Mouse (Mus musculus): Measurements from ENCODE around the gene Palld. TPM values are rescaled to one million over a fixed set of nuclear protein-coding genes. Genes with fewer than 3 reads are reported as not detected.

Gene Palld
- polyA plus RNA-seq, 1 experiment: 63.6 TPM

DNA sequence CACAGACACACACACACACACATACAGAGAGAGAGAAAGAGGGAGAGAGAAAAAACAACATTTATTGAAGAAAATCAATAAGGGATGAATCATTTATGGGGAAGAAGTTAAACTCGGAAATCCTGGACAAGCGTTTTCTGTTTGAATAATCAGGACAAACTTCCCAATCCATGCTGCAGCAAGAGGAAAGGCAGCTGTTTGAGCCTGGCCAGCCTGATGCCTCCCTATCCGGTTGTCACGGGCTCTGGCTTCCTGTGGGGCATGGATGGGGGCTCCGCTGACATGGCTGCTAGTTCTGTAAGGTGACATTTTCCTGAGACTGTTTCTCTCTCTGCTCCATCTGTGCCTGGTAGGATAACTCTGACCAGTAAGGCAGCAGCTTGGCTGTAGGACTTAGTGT, 343.0 kb downstream of the Palld start:
- H3K4me3 ChIP-seq (ENCODE audit: low read depth, low read length): no peak overlapping the region
- H3K4me1 ChIP-seq (ENCODE audit: control insufficient read depth, insufficient read depth, low read length): no peaks in the 10 kb centered on the region
- H3K27ac ChIP-seq (ENCODE audit: insufficient read depth, low read length): no peak overlapping the region
- no peaks in the 10 kb centered on the region for H3K9me3 ChIP-seq (replicated peaks; ENCODE audit: control insufficient read depth, insufficient read depth, low read length, poor library complexity, severe bottlenecking)
- H3K27me3 ChIP-seq (ENCODE audit: control insufficient read depth, insufficient read depth, low read length, poor library complexity, severe bottlenecking): no peaks in the 10 kb centered on the region
- H3K9ac ChIP-seq (ENCODE audit: low read depth, poor library complexity, severe bottlenecking): no peak overlapping the region
- no peak for TF ChIP-seq CTCF (IDR thresholded peaks at IDR 0.05; ENCODE audit: low read depth, low read length)
- no peak for TF ChIP-seq EP300 (IDR thresholded peaks at IDR 0.05; ENCODE audit: insufficient read depth, low read depth, low read length)
- TF ChIP-seq POLR2A (IDR thresholded peaks at IDR 0.05; ENCODE audit: insufficient read depth, low read length): no peak
- no peaks in the 10 kb centered on the region for H3K36me3 ChIP-seq (ENCODE audit: control insufficient read depth, insufficient read depth, low read length, poor library complexity, severe bottlenecking)

DNA sequence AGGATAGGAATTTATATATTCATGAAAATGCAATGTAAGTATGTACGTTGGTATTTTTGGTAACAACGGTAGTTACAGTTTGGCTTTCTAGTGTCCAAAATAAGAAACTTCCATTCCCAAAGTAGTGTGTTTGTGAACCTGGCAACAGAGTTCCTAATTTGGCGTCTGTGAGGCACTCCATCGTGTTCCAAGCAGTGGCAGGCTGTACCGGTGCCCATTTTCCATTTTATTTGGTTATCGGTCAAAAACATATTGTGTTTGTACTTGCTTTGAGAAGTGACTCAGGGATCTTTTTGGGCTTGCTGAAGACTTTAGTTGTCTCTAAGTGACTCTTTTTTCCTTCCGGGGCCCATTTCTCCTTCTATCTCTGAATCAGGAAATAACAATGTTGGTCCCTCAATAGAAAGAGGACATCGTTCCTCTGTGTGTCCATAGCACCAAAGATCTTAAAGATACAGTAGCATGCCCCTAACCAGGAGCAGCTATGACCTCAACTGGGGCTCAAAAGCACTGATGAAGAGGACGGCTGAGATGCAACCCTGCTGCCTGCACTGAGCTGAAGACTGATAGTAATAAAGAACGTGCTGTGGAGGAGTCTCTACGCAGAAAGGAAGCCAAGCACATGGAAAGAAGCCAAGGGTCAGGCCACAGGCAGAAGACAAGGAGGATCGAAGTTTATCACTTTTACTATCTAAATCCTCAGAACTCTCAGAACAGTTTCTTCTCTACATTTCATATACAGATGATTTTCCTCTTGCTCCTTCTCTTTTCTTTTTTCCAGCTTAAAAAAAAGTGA, 344.2 kb downstream of the Palld start:
- TF ChIP-seq POLR2A (IDR thresholded peaks at IDR 0.05; ENCODE audit: insufficient read depth, low read length) (no peak), CTCF (IDR thresholded peaks at IDR 0.05; ENCODE audit: low read depth, low read length) (no peak), EP300 (IDR thresholded peaks at IDR 0.05; ENCODE audit: insufficient read depth, low read depth, low read length) (no peak)

DNA sequence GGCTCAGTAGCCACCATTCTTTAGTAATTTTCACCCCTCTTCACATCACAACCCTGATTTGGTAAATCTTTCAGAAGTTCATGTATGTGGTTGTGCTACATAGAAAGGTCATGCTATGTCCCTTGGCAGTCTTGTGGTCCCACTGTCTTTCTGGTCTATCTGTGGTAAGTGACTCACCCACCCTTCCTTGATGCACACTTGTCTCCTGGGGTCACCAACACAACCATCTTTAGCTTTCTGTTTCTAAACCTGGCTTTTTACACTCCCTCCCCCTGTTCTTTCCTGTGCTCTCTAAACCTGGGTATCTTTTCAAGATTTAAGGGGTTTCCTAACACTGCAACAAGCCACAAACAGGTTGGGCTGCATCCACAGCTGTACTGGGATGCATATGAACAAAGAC, 345.5 kb downstream of the Palld start:
- Histone ChIP-seq H3K27me3 (ENCODE audit: control insufficient read depth, insufficient read depth, low read length, poor library complexity, severe bottlenecking) (no peaks in the 10 kb centered on the region), H3K4me3 (ENCODE audit: low read depth, low read length) (no peak overlapping the region), H3K9me3 (replicated peaks; ENCODE audit: control insufficient read depth, insufficient read depth, low read length, poor library complexity, severe bottlenecking) (no peaks in the 10 kb centered on the region), H3K27ac (ENCODE audit: insufficient read depth, low read length) (no peak overlapping the region), H3K36me3 (ENCODE audit: control insufficient read depth, insufficient read depth, low read length, poor library complexity, severe bottlenecking) (no peaks in the 10 kb centered on the region), H3K4me1 (ENCODE audit: control insufficient read depth, insufficient read depth, low read length) (no peaks in the 10 kb centered on the region), H3K9ac (ENCODE audit: low read depth, poor library complexity, severe bottlenecking) (no peak overlapping the region)
- TF ChIP-seq POLR2A (IDR thresholded peaks at IDR 0.05; ENCODE audit: insufficient read depth, low read length) (no peak), CTCF (IDR thresholded peaks at IDR 0.05; ENCODE audit: low read depth, low read length) (no peak), EP300 (IDR thresholded peaks at IDR 0.05; ENCODE audit: insufficient read depth, low read depth, low read length) (no peak)

More for the DNA sequence above, 344.2 kb downstream of the Palld start:
- Histone ChIP-seq H3K9me3 (replicated peaks; ENCODE audit: control insufficient read depth, insufficient read depth, low read length, poor library complexity, severe bottlenecking) (no peaks in the 10 kb centered on the region), H3K4me3 (ENCODE audit: low read depth, low read length) (no peak overlapping the region), H3K36me3 (ENCODE audit: control insufficient read depth, insufficient read depth, low read length, poor library complexity, severe bottlenecking) (no peaks in the 10 kb centered on the region), H3K9ac (ENCODE audit: low read depth, poor library complexity, severe bottlenecking) (no peak overlapping the region), H3K27me3 (ENCODE audit: control insufficient read depth, insufficient read depth, low read length, poor library complexity, severe bottlenecking) (no peaks in the 10 kb centered on the region), H3K4me1 (ENCODE audit: control insufficient read depth, insufficient read depth, low read length) (no peaks in the 10 kb centered on the region), H3K27ac (ENCODE audit: insufficient read depth, low read length) (no peak overlapping the region)

DNA sequence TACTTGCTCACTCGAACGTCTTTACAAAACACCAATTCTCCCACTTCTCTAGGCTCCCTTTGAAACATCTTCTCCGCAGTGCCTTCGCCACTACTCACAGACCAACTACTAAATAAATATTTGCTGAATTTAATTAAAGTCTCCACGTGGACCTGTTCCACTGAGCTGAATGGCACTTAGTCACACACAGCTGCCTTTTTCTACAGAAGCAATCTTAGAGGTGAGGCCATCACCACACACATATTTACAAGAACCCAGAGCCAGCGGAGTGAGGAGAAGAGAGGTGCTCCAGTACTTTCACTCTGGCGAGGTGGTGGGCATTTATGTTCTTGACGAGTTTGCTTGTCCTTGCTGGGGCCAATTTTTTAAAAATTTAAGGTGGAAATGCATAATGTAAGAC, 346.3 kb downstream of the Palld start:
- Histone ChIP-seq H3K4me3 (ENCODE audit: low read depth, low read length) (no peak overlapping the region), H3K9ac (ENCODE audit: low read depth, poor library complexity, severe bottlenecking) (no peak overlapping the region), H3K36me3 (ENCODE audit: control insufficient read depth, insufficient read depth, low read length, poor library complexity, severe bottlenecking) (no peaks in the 10 kb centered on the region), H3K27ac (ENCODE audit: insufficient read depth, low read length) (no peak overlapping the region), H3K9me3 (replicated peaks; ENCODE audit: control insufficient read depth, insufficient read depth, low read length, poor library complexity, severe bottlenecking) (no peaks in the 10 kb centered on the region), H3K27me3 (ENCODE audit: control insufficient read depth, insufficient read depth, low read length, poor library complexity, severe bottlenecking) (no peaks in the 10 kb centered on the region), H3K4me1 (ENCODE audit: control insufficient read depth, insufficient read depth, low read length) (no peaks in the 10 kb centered on the region)
- TF ChIP-seq EP300 (IDR thresholded peaks at IDR 0.05; ENCODE audit: insufficient read depth, low read depth, low read length) (no peak), POLR2A (IDR thresholded peaks at IDR 0.05; ENCODE audit: insufficient read depth, low read length) (no peak), CTCF (IDR thresholded peaks at IDR 0.05; ENCODE audit: low read depth, low read length) (no peak)

DNA sequence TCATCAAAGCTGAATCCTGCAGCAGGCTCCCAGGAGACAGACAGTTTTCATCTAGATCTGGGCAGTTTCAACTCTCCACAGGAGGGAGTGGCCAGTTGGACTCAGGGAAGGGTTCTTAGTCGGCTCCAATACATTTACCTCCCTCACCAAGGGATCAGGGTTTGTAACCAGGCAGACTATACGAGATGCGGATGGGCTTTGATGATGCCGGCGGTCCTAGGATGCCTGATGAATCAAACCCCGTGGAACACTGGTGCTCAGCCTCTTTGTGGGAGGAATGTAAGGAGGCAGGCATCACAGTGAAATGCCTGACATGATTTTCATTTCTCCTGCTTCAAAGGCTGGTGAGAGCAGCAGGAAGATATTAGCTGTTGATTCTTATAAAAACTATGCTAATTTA, 347.1 kb downstream of the Palld start:
- Histone ChIP-seq H3K4me1 (ENCODE audit: control insufficient read depth, insufficient read depth, low read length) (no peaks in the 10 kb centered on the region), H3K27ac (ENCODE audit: insufficient read depth, low read length) (no peak overlapping the region)
- no peak for TF ChIP-seq EP300 (IDR thresholded peaks at IDR 0.05; ENCODE audit: insufficient read depth, low read depth, low read length)
- no peak for TF ChIP-seq CTCF (IDR thresholded peaks at IDR 0.05; ENCODE audit: low read depth, low read length)
- TF ChIP-seq POLR2A (IDR thresholded peaks at IDR 0.05; ENCODE audit: insufficient read depth, low read length): no peak

DNA sequence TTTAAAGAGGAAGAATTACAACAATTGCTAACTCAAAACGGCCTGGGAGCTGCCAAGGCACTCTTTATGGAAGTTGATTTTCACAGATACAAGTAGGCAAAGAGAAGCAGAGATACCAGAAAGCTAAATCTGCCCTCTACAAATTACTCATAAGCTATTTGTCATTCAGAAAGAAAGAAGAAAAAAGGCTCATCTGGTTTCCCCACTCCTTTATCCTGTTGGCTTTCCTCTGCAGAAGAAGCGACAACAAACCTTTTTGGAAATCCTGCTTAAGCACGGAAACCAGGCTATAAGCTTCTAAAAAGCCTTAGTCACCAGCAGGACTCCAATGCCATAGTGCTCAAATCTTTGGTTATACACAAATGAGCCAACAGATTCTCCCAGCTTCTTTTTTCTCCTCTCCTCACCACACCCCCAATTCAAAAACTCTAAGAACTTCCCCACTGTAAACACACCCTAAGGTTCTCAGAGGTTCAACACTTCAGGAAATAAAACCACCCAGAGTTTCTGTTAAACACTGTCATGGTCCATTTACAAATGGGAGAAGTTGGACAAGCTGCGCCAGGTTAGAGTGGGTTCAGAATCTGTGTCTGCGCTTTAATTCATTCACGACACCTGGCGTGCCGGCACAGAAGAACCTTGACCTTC, 349.6 kb downstream of the Palld start:
- Histone ChIP-seq H3K9ac (ENCODE audit: low read depth, poor library complexity, severe bottlenecking) (no peak overlapping the region), H3K9me3 (replicated peaks; ENCODE audit: control insufficient read depth, insufficient read depth, low read length, poor library complexity, severe bottlenecking) (peaks cover 8% of the 10 kb centered on the region; the same call in 1 of the 2 replicates), H3K27ac (ENCODE audit: insufficient read depth, low read length) (no peak overlapping the region), H3K36me3 (ENCODE audit: control insufficient read depth, insufficient read depth, low read length, poor library complexity, severe bottlenecking) (no peaks in the 10 kb centered on the region), H3K27me3 (ENCODE audit: control insufficient read depth, insufficient read depth, low read length, poor library complexity, severe bottlenecking) (no peaks in the 10 kb centered on the region), H3K4me1 (ENCODE audit: control insufficient read depth, insufficient read depth, low read length) (no peaks in the 10 kb centered on the region), H3K4me3 (ENCODE audit: low read depth, low read length) (no peak overlapping the region)
- no peak for TF ChIP-seq CTCF (IDR thresholded peaks at IDR 0.05; ENCODE audit: low read depth, low read length)
- TF ChIP-seq EP300 (IDR thresholded peaks at IDR 0.05; ENCODE audit: insufficient read depth, low read depth, low read length): no peak
- no peak for TF ChIP-seq POLR2A (IDR thresholded peaks at IDR 0.05; ENCODE audit: insufficient read depth, low read length)

More for the DNA sequence above, 347.1 kb downstream of the Palld start:
- H3K9ac ChIP-seq (ENCODE audit: low read depth, poor library complexity, severe bottlenecking): no peak overlapping the region
- H3K4me3 ChIP-seq (ENCODE audit: low read depth, low read length): no peak overlapping the region
- no peaks in the 10 kb centered on the region for H3K9me3 ChIP-seq (replicated peaks; ENCODE audit: control insufficient read depth, insufficient read depth, low read length, poor library complexity, severe bottlenecking)
- no peaks in the 10 kb centered on the region for H3K27me3 ChIP-seq (ENCODE audit: control insufficient read depth, insufficient read depth, low read length, poor library complexity, severe bottlenecking)
- no peaks in the 10 kb centered on the region for H3K36me3 ChIP-seq (ENCODE audit: control insufficient read depth, insufficient read depth, low read length, poor library complexity, severe bottlenecking)

Measured in ES-Bruce4 (cell line).